Mouse (Mus musculus) limb, embryonic 14.5 days (tissue): Measurements from ENCODE around the gene Ccdc157. TPM values are rescaled to one million over a fixed set of nuclear protein-coding genes. Genes with fewer than 3 reads are reported as not detected.

Experiments
- ATAC-seq: fragments of 200-750 bp; cut with Nextera tagmentation; 2 replicates; pipeline ENCODE4 v1.8.0; 2017; ENCODE audit warnings: low read depth, moderate number of reproducible peaks, moderate TSS enrichment; ENCODE audit not compliant: low FRiP score
- DNase-seq: peaks from one replicate; pipeline ENCODE4 v3.0.0-alpha.2; 2015; ENCODE audit warnings: low spot score
- H3K27ac ChIP-seq: fragments of 300-500 bp; sonication (generic); replicated peaks from 2 replicates; pipeline ENCODE4 v1.5.1; 2014; ENCODE audit warnings: low read depth, mild to moderate bottlenecking, low read length, moderate library complexity, mixed read lengths
- H3K27me3 ChIP-seq: fragments of 300-500 bp; sonication (generic); 2 replicates; pipeline ENCODE4 v1.6.1; 2014; ENCODE audit warnings: low read length, mixed read lengths; ENCODE audit not compliant: control insufficient read depth, insufficient read depth
- H3K36me3 ChIP-seq: fragments of 300-500 bp; sonication (generic); 2 replicates; pipeline ENCODE4 v1.6.1; 2014; ENCODE audit warnings: mild to moderate bottlenecking, low read length, moderate library complexity, mixed read lengths; ENCODE audit not compliant: control insufficient read depth, insufficient read depth
- H3K4me1 ChIP-seq: fragments of 300-500 bp; sonication (generic); 2 replicates; pipeline ENCODE4 v1.6.1; 2014; ENCODE audit warnings: antibody characterized with exemption, low read length, mixed read lengths; ENCODE audit not compliant: control insufficient read depth, insufficient read depth
- H3K4me2 ChIP-seq: fragments of 300-500 bp; sonication (generic); replicated peaks from 2 replicates; pipeline ENCODE4 v1.6.1; 2014; ENCODE audit warnings: low read depth, mild to moderate bottlenecking, low read length, moderate library complexity; ENCODE audit not compliant: severe bottlenecking
- H3K4me3 ChIP-seq: fragments of 300-500 bp; sonication (generic); replicated peaks from 2 replicates; pipeline ENCODE4 v1.5.1; 2014; ENCODE audit warnings: low read length
- H3K9ac ChIP-seq: fragments of 300-500 bp; sonication (generic); 2 replicates; pipeline ENCODE4 v1.6.1; 2014; ENCODE audit warnings: mild to moderate bottlenecking, low read depth, low read length, moderate library complexity; ENCODE audit not compliant: severe bottlenecking
- H3K9me3 ChIP-seq: fragments of 300-500 bp; sonication (generic); 2 replicates; pipeline ENCODE4 v1.6.1; 2016; ENCODE audit warnings: low read length; ENCODE audit not compliant: control insufficient read depth
- POLR2A ChIP-seq: fragments of 200-500 bp; IDR thresholded peaks from 2 replicates; pipeline ENCODE4 v1.8.0; 2012; ENCODE audit warnings: inconsistent platforms, mild to moderate bottlenecking, moderate library complexity, borderline replicate concordance; ENCODE audit not compliant: insufficient read depth, insufficient read length; ENCODE audit errors: extremely low read depth
- WGBS: fragments of 180-500 bp; shearing (Covaris S2); extraction: QIAGEN DNeasy Blood & Tissue Kit; methylation state at CpG from one replicate; pipeline ENCODE4 v1.1.7; 2014; 5-methylcytosine and 5-hydroxymethylcytosine counted together
- polyA plus RNA-seq, 2 experiments: library from polyadenylated mRNA; depleted of rRNA in 1 of 2; stranded (reverse) in 1 of 2; unstranded in 1 of 2; fragments of >200 nt; fragmentation: Nextera tagmentation in 1 of 2; extraction: Ambion mirVana in 1 of 2; gene quantifications; 2 replicates each; pipeline versions ENCODE4 v1.2.1 to v1.2.3; 2012 to 2014

The Ccdc157 gene
- 26.1 and 28.4 TPM in 2 replicates for polyA plus RNA-seq (2012; rRNA removed)
- 6.6 and 7.6 TPM in 2 replicates for polyA plus RNA-seq (2014; fragmentation: Nextera tagmentation; extraction: Ambion mirVana)

GRCm38 (mm10) chr11:4159808-4160708, at the start of gene Ccdc157, which contains the start of gene Sf3a1:
TSS of gene Ccdc157 (minus strand) at chr11:4160293.
TSS of gene Sf3a1 (plus strand) at chr11:4160350.
- 0 out of 2 replicates have a peak, but pooled peaks have one; percentile 58 for TF ChIP-seq POLR2A
- Histone ChIP-seq H3K9me3 (no peaks in the 10 kb centered on the region), H3K27me3 (no peaks in the 10 kb centered on the region), H3K27ac (peak within 1 kb of the TSS; percentile 44), H3K36me3 (peaks cover 39% of the 10 kb centered on the region), H3K4me1 (peaks cover 20% of the 10 kb centered on the region; the same call in 1 of the 2 replicates), H3K9ac (peak within 1 kb of the TSS; percentile 72), H3K4me3 (peak within 1 kb of the TSS; percentile 57), H3K4me2 (peak within 1 kb of the TSS; percentile 86)
- peak; percentile 96 for DNase-seq
- 1% methylated on average over 46 of the region's 54 CpGs for WGBS
- peak; percentile 98 for ATAC-seq

GRCm38 (mm10) chr11:4209556-4209955, 49.5 kb upstream of the Ccdc157 start:
- Histone ChIP-seq H3K27me3 (no peaks in the 10 kb centered on the region), H3K9ac (no peak overlapping the region), H3K27ac (no peak overlapping the region), H3K4me2 (no peak overlapping the region), H3K36me3 (peaks cover 78% of the 10 kb centered on the region), H3K9me3 (no peaks in the 10 kb centered on the region), H3K4me1 (no peaks in the 10 kb centered on the region), H3K4me3 (no peak overlapping the region)
- 78% methylated on average over 5 of the region's 5 CpGs for WGBS
- ATAC-seq (no peak), DNase-seq (no peak)
- no peak for TF ChIP-seq POLR2A

GRCm38 (mm10) chr11:4207655-4208054, 47.6 kb upstream of the Ccdc157 start:
- no peak overlapping the region for H3K4me2 ChIP-seq
- H3K27me3 ChIP-seq = no peaks in the 10 kb centered on the region
- ATAC-seq = no peak

GRCm38 (mm10) chr11:4206563-4206962, 46.5 kb upstream of the Ccdc157 start:
- no peak overlapping the region for H3K4me2 ChIP-seq
- ATAC-seq = no peak
- no peaks in the 10 kb centered on the region for H3K27me3 ChIP-seq
- H3K4me3 ChIP-seq = no peak overlapping the region
- peaks cover 55% of the 10 kb centered on the region for H3K36me3 ChIP-seq
- WGBS = 85% methylated on average over 6 of the region's 6 CpGs
- H3K4me1 ChIP-seq = no peaks in the 10 kb centered on the region
- H3K27ac ChIP-seq = no peak overlapping the region
- no peak overlapping the region for H3K9ac ChIP-seq
- no peaks in the 10 kb centered on the region for H3K9me3 ChIP-seq
- DNase-seq = no peak
- TF ChIP-seq POLR2A = no peak

More at GRCm38 (mm10) chr11:4207655-4208054, 47.6 kb upstream of the Ccdc157 start:
- Histone ChIP-seq H3K9ac (no peak overlapping the region), H3K36me3 (peaks cover 63% of the 10 kb centered on the region), H3K4me1 (no peaks in the 10 kb centered on the region), H3K9me3 (no peaks in the 10 kb centered on the region), H3K27ac (no peak overlapping the region), H3K4me3 (no peak overlapping the region)
- no peak for DNase-seq
- TF ChIP-seq POLR2A = no peak
- WGBS = 92% methylated on average over 9 of the region's 9 CpGs

- Histone ChIP-seq H3K9ac (no peak overlapping the region), H3K27me3 (no peaks in the 10 kb centered on the region), H3K4me3 (no peak overlapping the region), H3K9me3 (no peaks in the 10 kb centered on the region), H3K4me2 (no peak overlapping the region), H3K27ac (no peak overlapping the region), H3K36me3 (peaks cover 50% of the 10 kb centered on the region), H3K4me1 (no peaks in the 10 kb centered on the region)
- no peak for TF ChIP-seq POLR2A
- ATAC-seq (no peak), DNase-seq (no peak)
- 91% methylated on average over 7 of the region's 7 CpGs for WGBS
These were observed 45.9 kb upstream of the Ccdc157 start for GRCm38 (mm10) chr11:4205951-4206350.
